Mouse (Mus musculus) stomach, adult 2 months (tissue): ENCODE results near the gene Svip. TPM values are rescaled to one million over a fixed set of nuclear protein-coding genes. Genes with fewer than 3 reads are reported as not detected.

ENCODE experiments used
- polyA plus RNA-seq: library from polyadenylated mRNA; depleted of rRNA; stranded (reverse); fragments of >200 nt; gene quantifications from 2 replicates; pipeline ENCODE4 v1.2.3, GENCODE M21; 2012; rRNA removed

The Svip gene
- polyA plus RNA-seq, result 0.43 and 0.79 TPM in 2 replicates

DNA sequence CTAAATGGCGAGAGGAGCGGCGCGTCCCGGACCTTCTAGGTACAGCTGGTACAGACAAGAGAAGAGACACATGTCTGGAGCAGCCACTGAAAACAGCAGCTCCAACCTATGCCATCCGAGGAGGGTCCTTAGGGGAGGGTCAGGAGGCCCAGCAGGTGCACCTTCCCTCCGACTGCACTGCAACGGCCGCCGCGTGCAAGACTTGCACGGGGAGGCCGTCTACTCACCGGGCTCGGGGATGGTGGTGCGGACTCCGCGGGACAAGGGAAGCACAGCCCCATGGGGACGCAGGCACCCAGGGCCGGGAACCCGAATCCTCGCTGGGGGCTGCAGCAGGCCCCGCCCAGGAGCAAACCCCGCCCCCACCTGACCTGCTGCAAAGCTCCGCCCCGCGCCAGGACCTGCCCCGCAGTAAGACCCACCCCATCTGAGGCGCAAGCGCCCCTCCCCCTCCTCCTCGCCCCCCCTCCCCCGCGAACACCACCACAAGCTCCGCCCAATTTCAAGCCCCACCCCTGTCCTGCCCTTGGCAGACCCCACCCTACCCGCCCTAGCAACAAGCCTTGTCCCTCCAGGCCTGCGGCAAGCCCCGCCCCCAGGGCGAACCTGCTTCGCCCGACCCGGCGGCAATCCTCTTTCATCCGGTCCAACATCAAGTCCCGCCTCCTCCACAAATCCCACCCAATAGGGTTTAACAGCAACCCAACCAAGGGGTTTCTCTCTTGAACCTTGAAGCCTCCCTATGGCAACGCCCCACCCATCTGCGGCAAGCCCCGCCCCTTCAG, at the start of gene Svip:
Gene Svip (minus strand): TSS at position 508 of the 785 bp plus-strand sequence.

DNA sequence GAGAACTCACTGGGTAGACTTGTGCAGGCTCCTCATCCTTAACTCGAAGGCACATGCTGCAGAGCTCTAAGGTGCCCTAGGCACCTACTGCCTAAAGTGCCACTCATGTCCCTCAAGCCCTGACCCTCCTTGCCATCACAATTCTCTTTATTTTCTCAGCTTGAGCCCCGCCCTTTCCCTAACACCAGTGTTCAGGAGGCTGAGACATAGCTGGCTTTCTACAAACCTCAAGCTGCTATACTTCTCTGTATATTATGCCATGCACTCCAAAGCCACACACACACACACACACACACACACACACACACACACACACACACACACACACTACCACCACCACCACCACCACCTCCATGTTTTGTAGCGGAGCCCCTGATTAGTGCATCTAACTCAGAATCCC, 9.8 kb upstream of the Svip start, which contains the start of gene 1700015G11Rik:
Gene 1700015G11Rik (minus strand): TSS at position 101 of the 400 bp plus-strand sequence.

Other genes starting within 250 kb of the Svip start
- 0.50 and 0.62 TPM in 2 replicates for gene Gas2, start 144.0 kb downstream of the Svip start, polyA plus RNA-seq
- 3.3 and 4.3 TPM in 2 replicates for gene Fancf, start 143.8 kb downstream of the Svip start, polyA plus RNA-seq
- gene 1700015G11Rik, start 9.7 kb upstream of the Svip start, polyA plus RNA-seq, result not detected in 2 replicates